Mouse (Mus musculus) intestine, embryonic 14.5 days (tissue): ENCODE measurements around the gene Slx. TPM values are rescaled to one million over a fixed set of nuclear protein-coding genes. Genes with fewer than 3 reads are reported as not detected.
"Not testable (repeated sequence)": the region's sequence is repeated elsewhere in the genome, so short reads cannot be mapped to it uniquely, and the experiment has no call there.

Experiments used
- ATAC-seq: fragments of 200-750 bp; cut with Nextera tagmentation; replicated peaks from 2 replicates; pipeline ENCODE4 v1.8.0; 2017; ENCODE audit warnings: low read depth, moderate number of reproducible peaks, moderate TSS enrichment, moderate library complexity; ENCODE audit not compliant: low FRiP score, low TSS enrichment
- DNase-seq: peaks from one replicate; pipeline ENCODE4 v3.0.0-alpha.2; 2018; ENCODE audit warnings: low spot score
- H3K27ac ChIP-seq: fragments of 300-500 bp; sonication (generic); 2 replicates; pipeline ENCODE4 v1.5.1; 2014; ENCODE audit warnings: low read depth, mild to moderate bottlenecking, control low read depth
- H3K27me3 ChIP-seq: fragments of 300-500 bp; sonication (generic); replicated peaks from 2 replicates; pipeline ENCODE4 v1.6.1; 2014; ENCODE audit warnings: low read length, control low read depth; ENCODE audit not compliant: control insufficient read depth, insufficient read depth
- H3K36me3 ChIP-seq: fragments of 300-500 bp; sonication (generic); 2 replicates; pipeline ENCODE4 v1.6.1; 2014; ENCODE audit warnings: low read length, control low read depth; ENCODE audit not compliant: control insufficient read depth, insufficient read depth
- H3K4me1 ChIP-seq: fragments of 300-500 bp; sonication (generic); replicated peaks from 2 replicates; pipeline ENCODE4 v1.6.1; 2014; ENCODE audit warnings: low read length, control low read depth, mixed read lengths; ENCODE audit not compliant: control insufficient read depth, insufficient read depth
- H3K4me2 ChIP-seq: fragments of 300-500 bp; sonication (generic); 2 replicates; pipeline ENCODE4 v1.6.1; 2014; ENCODE audit warnings: low read length
- H3K4me3 ChIP-seq: fragments of 300-500 bp; sonication (generic); 2 replicates; pipeline ENCODE4 v1.5.1; 2014; ENCODE audit warnings: low read depth, low read length, control low read depth, mixed read lengths
- H3K9ac ChIP-seq: fragments of 300-500 bp; sonication (generic); 2 replicates; pipeline ENCODE4 v1.6.1; 2014; ENCODE audit warnings: mild to moderate bottlenecking, low read length
- H3K9me3 ChIP-seq: fragments of 300-500 bp; sonication (generic); 2 replicates; pipeline ENCODE4 v1.6.1; 2016; ENCODE audit warnings: low read length, control low read depth; ENCODE audit not compliant: control insufficient read depth
- WGBS: fragments of 180-500 bp; shearing (Covaris S2); extraction: QIAGEN DNeasy Blood & Tissue Kit; methylation state at CpG from one replicate; pipeline ENCODE4 v1.1.7; 2014; 5-methylcytosine and 5-hydroxymethylcytosine counted together
- microRNA-seq: library from miRNA; unstranded; fragments of <30 nt; microRNA quantifications from one replicate; pipeline ENCODE4, GENCODE M21; 2016
- polyA plus RNA-seq: library from polyadenylated mRNA; unstranded; fragments of >200 nt; fragmentation: Nextera tagmentation; extraction: Ambion mirVana; gene quantifications from 2 replicates; pipeline ENCODE4 v1.2.1, GENCODE M21; 2014

Slx gene
- not detected in 2 replicates for polyA plus RNA-seq

DNA sequence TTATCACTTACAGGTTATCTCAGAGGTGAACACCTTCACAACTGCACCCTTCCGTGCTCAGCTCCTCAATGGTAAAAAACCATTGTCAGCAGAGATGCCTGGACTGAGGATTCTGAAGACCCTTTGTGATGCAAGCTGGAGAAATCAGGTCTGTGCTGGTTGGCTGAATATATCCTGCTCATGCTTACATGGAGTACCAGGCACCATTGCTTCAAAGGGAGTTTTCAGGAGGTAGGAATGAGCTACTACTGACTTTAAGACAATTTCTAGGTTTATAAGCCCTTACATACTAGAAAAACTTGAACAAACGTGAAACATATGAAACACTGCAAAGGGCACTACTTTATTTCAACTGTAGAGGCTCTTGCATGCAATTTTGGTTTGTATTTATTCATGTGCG lies at the start of gene Slx:
Gene Slx, minus strand, starts transcription at position 101 of the 400 bp plus-strand sequence.
- H3K9me3 ChIP-seq, H3K4me3 ChIP-seq, DNase-seq, ATAC-seq, H3K9ac ChIP-seq, H3K4me1 ChIP-seq, H3K4me2 ChIP-seq, H3K36me3 ChIP-seq, H3K27ac ChIP-seq, H3K27me3 ChIP-seq: not testable (repeated sequence)
- 55% methylated on average over 2 of the region's 3 CpGs for WGBS

Small RNA genes within 50 kb of the gene (microRNA-seq; reads per million reads assigned to microRNA genes)
- not detected for gene Gm27341

Other genes starting within 250 kb of the Slx start
- gene Gm2030, start 235.5 kb downstream of the Slx start, polyA plus RNA-seq: not detected in 2 replicates
- gene Gm14525, start 157.1 kb upstream of the Slx start, polyA plus RNA-seq: not detected in 2 replicates